Mouse (Mus musculus): Measurements from ENCODE around the gene Uhrf1. TPM values are rescaled to one million over a fixed set of nuclear protein-coding genes. Genes with fewer than 3 reads are reported as not detected.
A peak's percentile ranks its signal among the peaks of the same experiment; 100 is the strongest.

The Uhrf1 gene
- total and polyA plus RNA-seq, 2 experiments from 2014 or later = 4.7 to 10.0 TPM

DNA sequence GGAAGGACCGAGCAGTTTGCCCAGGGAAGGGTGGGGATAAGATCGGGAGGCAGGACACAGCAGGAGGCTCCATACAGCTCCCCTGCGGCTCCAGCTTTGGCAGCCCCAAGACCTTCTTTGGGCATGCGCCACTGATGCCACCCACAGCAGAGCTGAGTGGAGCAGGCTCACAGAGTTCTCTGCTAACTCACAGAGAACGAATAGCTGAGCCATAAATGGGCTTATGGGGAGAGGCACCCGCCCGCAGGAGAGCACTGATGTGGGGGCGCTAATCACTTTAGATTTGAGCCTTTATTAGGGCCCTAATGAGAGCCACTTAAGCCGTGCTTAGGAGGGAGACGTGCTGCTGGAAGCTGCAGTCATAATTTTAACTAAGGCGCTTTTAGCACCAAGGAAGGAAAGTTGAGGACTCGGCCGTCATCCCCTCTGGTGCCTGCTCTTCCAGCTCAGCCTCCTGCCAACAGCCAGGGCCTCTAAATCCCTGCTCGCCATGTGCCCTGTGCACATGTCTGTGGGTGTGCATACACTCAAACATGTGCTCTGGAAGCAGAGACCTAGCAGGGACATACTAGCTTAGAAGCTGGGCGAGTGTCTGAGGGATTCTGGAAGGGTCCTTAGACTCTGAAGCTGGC lies 68.0 kb downstream of the Uhrf1 start:
- Histone ChIP-seq H3K4me3 (ENCODE audit: low read depth, low read length) (no peak overlapping the region), H3K4me2 (ENCODE audit: low read depth, low read length, poor library complexity, severe bottlenecking) (no peak overlapping the region), H3K27ac (ENCODE audit: low read depth, low read length) (no peak overlapping the region), H3K27me3 (ENCODE audit: insufficient read depth, low read length) (no peaks in the 10 kb centered on the region), H3K9ac (replicated peaks; ENCODE audit: low read length, poor library complexity, severe bottlenecking) (no peak overlapping the region), H3K9me3 (ENCODE audit: low read length) (no peaks in the 10 kb centered on the region), H3K4me1 (ENCODE audit: insufficient read depth, low read length) (no peaks in the 10 kb centered on the region), H3K36me3 (ENCODE audit: insufficient read depth, low read length) (peaks cover 63% of the 10 kb centered on the region)
- DNase-seq (ENCODE audit: low spot score) (peak; percentile 40), ATAC-seq (ENCODE audit: low FRiP score) (no peak)
- TF ChIP-seq CTCF (IDR thresholded peaks at IDR 0.05) = no peak
- 78% methylated on average over 15 of the region's 15 CpGs for WGBS

DNA sequence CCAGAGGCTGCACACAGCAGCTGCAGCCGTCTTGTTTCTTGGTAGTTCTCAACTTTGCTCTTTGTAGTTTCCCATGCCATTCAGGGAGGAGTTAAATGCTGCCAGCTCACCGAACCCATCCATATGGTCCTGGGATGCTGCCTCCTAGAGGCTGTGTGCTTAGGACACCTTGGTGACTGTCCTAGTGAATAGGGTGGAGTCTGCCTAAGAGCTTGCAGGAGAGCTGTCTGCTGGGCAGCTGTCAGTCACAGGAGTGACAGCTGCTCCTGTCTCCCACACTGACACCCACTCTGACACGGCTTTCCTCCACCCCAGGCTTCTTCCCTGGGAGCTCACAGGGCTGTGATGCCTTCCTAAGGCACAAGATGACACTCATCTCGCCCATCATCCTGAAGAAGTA lies 69.0 kb downstream of the Uhrf1 start:
- Histone ChIP-seq H3K36me3 (ENCODE audit: insufficient read depth, low read length) (peaks cover 69% of the 10 kb centered on the region), H3K27me3 (ENCODE audit: insufficient read depth, low read length) (no peaks in the 10 kb centered on the region), H3K4me3 (ENCODE audit: low read depth, low read length) (no peak overlapping the region), H3K4me2 (ENCODE audit: low read depth, low read length, poor library complexity, severe bottlenecking) (no peak overlapping the region), H3K27ac (ENCODE audit: low read depth, low read length) (no peak overlapping the region), H3K9me3 (ENCODE audit: low read length) (no peaks in the 10 kb centered on the region), H3K4me1 (ENCODE audit: insufficient read depth, low read length) (no peaks in the 10 kb centered on the region), H3K9ac (replicated peaks; ENCODE audit: low read length, poor library complexity, severe bottlenecking) (no peak overlapping the region)
- ATAC-seq (ENCODE audit: low FRiP score) (no peak), DNase-seq (ENCODE audit: low spot score) (no peak)
- WGBS = 65% methylated on average over 4 of the region's 4 CpGs
- TF ChIP-seq CTCF (IDR thresholded peaks at IDR 0.05) = peak; percentile 24

Other genes with a start within 250 kb of the Uhrf1 start
- 76.9 and 123 TPM in 2 replicates for gene Ubxn6, start 228.3 kb upstream of the Uhrf1 start, total RNA-seq (2014; rRNA removed)
- 84.8 and 89.9 TPM in 2 replicates for gene Ubxn6, start 228.3 kb upstream of the Uhrf1 start, polyA plus RNA-seq (2015; fragmentation: Nextera tagmentation; extraction: Ambion mirVana)
- gene Hdgfl2, start 223.7 kb upstream of the Uhrf1 start, total RNA-seq (2014; rRNA removed) = 59.6 and 72.1 TPM in 2 replicates
- gene Hdgfl2, start 223.7 kb upstream of the Uhrf1 start, polyA plus RNA-seq (2015; fragmentation: Nextera tagmentation; extraction: Ambion mirVana) = 120 and 123 TPM in 2 replicates
- 0.42 and 0.55 TPM in 2 replicates for gene Plin4, start 193.5 kb upstream of the Uhrf1 start, total RNA-seq (2014; rRNA removed)
- gene Plin4, start 193.5 kb upstream of the Uhrf1 start, polyA plus RNA-seq (2015; fragmentation: Nextera tagmentation; extraction: Ambion mirVana) = 0.04 and 0.05 TPM in 2 replicates
- gene Plin5, start 185.7 kb upstream of the Uhrf1 start, total RNA-seq (2014; rRNA removed) = 4.3 and 4.5 TPM in 2 replicates
- 4.8 and 5.9 TPM in 2 replicates for gene Plin5, start 185.7 kb upstream of the Uhrf1 start, polyA plus RNA-seq (2015; fragmentation: Nextera tagmentation; extraction: Ambion mirVana)
- 0.47 and 0.49 TPM in 2 replicates for gene Lrg1, start 181.3 kb upstream of the Uhrf1 start, total RNA-seq (2014; rRNA removed)
- 0.43 and 0.66 TPM in 2 replicates for gene Lrg1, start 181.3 kb upstream of the Uhrf1 start, polyA plus RNA-seq (2015; fragmentation: Nextera tagmentation; extraction: Ambion mirVana)
- 90.5 and 106 TPM in 2 replicates for gene Sema6b, start 163.0 kb upstream of the Uhrf1 start, total RNA-seq (2014; rRNA removed)
- gene Sema6b, start 163.0 kb upstream of the Uhrf1 start, polyA plus RNA-seq (2015; fragmentation: Nextera tagmentation; extraction: Ambion mirVana) = 15.6 and 17.4 TPM in 2 replicates
- 15.1 and 17.9 TPM in 2 replicates for gene Tnfaip8l1, start 140.8 kb upstream of the Uhrf1 start, total RNA-seq (2014; rRNA removed)
- gene Tnfaip8l1, start 140.8 kb upstream of the Uhrf1 start, polyA plus RNA-seq (2015; fragmentation: Nextera tagmentation; extraction: Ambion mirVana) = 8.4 and 9.9 TPM in 2 replicates
- 41.7 and 49.3 TPM in 2 replicates for gene Mydgf, start 119.4 kb upstream of the Uhrf1 start, total RNA-seq (2014; rRNA removed)
- gene Mydgf, start 119.4 kb upstream of the Uhrf1 start, polyA plus RNA-seq (2015; fragmentation: Nextera tagmentation; extraction: Ambion mirVana) = 75.8 and 82.5 TPM in 2 replicates
- 24.6 and 29.7 TPM in 2 replicates for gene Dpp9, start 84.4 kb upstream of the Uhrf1 start, total RNA-seq (2014; rRNA removed)
- 19.4 and 19.7 TPM in 2 replicates for gene Dpp9, start 84.4 kb upstream of the Uhrf1 start, polyA plus RNA-seq (2015; fragmentation: Nextera tagmentation; extraction: Ambion mirVana)
- gene Fem1a, start 46.5 kb upstream of the Uhrf1 start, total RNA-seq (2014; rRNA removed) = 43.2 and 45.3 TPM in 2 replicates
- gene Fem1a, start 46.5 kb upstream of the Uhrf1 start, polyA plus RNA-seq (2015; fragmentation: Nextera tagmentation; extraction: Ambion mirVana) = 13.8 and 14.2 TPM in 2 replicates
- gene Ticam1, start 26.5 kb upstream of the Uhrf1 start, total RNA-seq (2014; rRNA removed) = 3.1 and 3.7 TPM in 2 replicates
- gene Ticam1, start 26.5 kb upstream of the Uhrf1 start, polyA plus RNA-seq (2015; fragmentation: Nextera tagmentation; extraction: Ambion mirVana) = 0.91 and 1.1 TPM in 2 replicates
- gene Plin3, start 10.4 kb upstream of the Uhrf1 start, total RNA-seq (2014; rRNA removed) = 8.1 and 12.4 TPM in 2 replicates
- gene Plin3, start 10.4 kb upstream of the Uhrf1 start, polyA plus RNA-seq (2015; fragmentation: Nextera tagmentation; extraction: Ambion mirVana) = 9.6 and 12.1 TPM in 2 replicates
- gene Arrdc5, start 3.0 kb upstream of the Uhrf1 start, total RNA-seq (2014; rRNA removed) = not detected in 2 replicates
- gene Arrdc5, start 3.0 kb upstream of the Uhrf1 start, polyA plus RNA-seq (2015; fragmentation: Nextera tagmentation; extraction: Ambion mirVana) = not detected in 2 replicates
- 123 and 140 TPM in 2 replicates for gene Kdm4b, start 22.7 kb downstream of the Uhrf1 start, total RNA-seq (2014; rRNA removed)
- 45.6 and 48.0 TPM in 2 replicates for gene Kdm4b, start 22.7 kb downstream of the Uhrf1 start, polyA plus RNA-seq (2015; fragmentation: Nextera tagmentation; extraction: Ambion mirVana)
- 716 and 795 TPM in 2 replicates for gene Ptprs, start 173.2 kb downstream of the Uhrf1 start, total RNA-seq (2014; rRNA removed)
- gene Ptprs, start 173.2 kb downstream of the Uhrf1 start, polyA plus RNA-seq (2015; fragmentation: Nextera tagmentation; extraction: Ambion mirVana) = 208 and 225 TPM in 2 replicates
- gene Znrf4, start 209.1 kb downstream of the Uhrf1 start, total RNA-seq (2014; rRNA removed) = not detected in 2 replicates
- not detected in 2 replicates for gene Znrf4, start 209.1 kb downstream of the Uhrf1 start, polyA plus RNA-seq (2015; fragmentation: Nextera tagmentation; extraction: Ambion mirVana)